Mouse (Mus musculus) ES-Bruce4 (cell line): Measurements from ENCODE around the gene Atp1a2.

Source experiments
- CTCF ChIP-seq: IDR thresholded peaks from one replicate; pipeline ENCODE4 v1.8.1; 2011; ENCODE audit warnings: low read depth, low read length
- EP300 ChIP-seq: IDR thresholded peaks from 2 replicates; pipeline ENCODE4 v1.6.1; 2011; ENCODE audit warnings: low read depth, low read length; ENCODE audit not compliant: insufficient read depth
- POLR2A ChIP-seq: IDR thresholded peaks from one replicate; pipeline ENCODE4 v1.8.1; 2011; ENCODE audit warnings: low read length; ENCODE audit not compliant: insufficient read depth

DNA sequence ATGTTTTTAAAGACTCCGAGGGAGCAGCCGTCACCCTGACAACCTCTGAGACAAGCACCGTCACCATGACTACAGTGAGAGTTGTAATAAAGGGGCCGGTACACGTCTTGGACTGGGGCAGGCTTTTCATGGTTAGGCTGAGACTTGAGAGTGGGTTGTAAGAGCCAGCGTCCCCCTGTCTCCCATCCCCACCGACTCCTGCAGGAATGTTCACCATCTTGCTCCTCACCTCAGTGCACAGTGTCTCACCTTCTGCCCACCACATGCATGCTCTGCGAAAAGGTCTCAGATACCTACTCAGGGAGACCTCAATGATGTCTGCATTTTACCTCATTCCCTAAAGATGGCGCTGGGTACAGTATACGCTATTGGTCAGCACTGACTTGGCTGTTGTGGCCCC lies 26.1 kb downstream of the Atp1a2 start:
- TF ChIP-seq CTCF, result no peak
- TF ChIP-seq POLR2A, result no peak
- TF ChIP-seq EP300, result no peak
